Mouse (Mus musculus): ENCODE measurements around the gene Trip12. TPM values are rescaled to one million over a fixed set of nuclear protein-coding genes. Genes with fewer than 3 reads are reported as not detected.

Gene Trip12
- polyA plus RNA-seq, 1 experiment from 2014 or later, result 46.1 TPM

GRCm38 (mm10) chr1:84855756-84856155 lies 15.4 kb upstream of the Trip12 start:
- Histone ChIP-seq H3K4me1 (replicated peaks) (no peaks in the 10 kb centered on the region), H3K9me3 (no peaks in the 10 kb centered on the region), H3K27ac (replicated peaks) (no peak overlapping the region), H3K4me2 (no peak overlapping the region), H3K27me3 (no peaks in the 10 kb centered on the region), H3K4me3 (no peak overlapping the region), H3K9ac (no peak overlapping the region), H3K36me3 (no peaks in the 10 kb centered on the region)
- WGBS, result 59% methylated on average over 2 of the region's 2 CpGs
- no peak for ATAC-seq (ENCODE audit: low FRiP score, low read depth)

- H3K4me1 ChIP-seq (replicated peaks), result no peaks in the 10 kb centered on the region
- H3K36me3 ChIP-seq, result no peaks in the 10 kb centered on the region
- H3K27me3 ChIP-seq, result no peaks in the 10 kb centered on the region
- H3K4me2 ChIP-seq, result no peak overlapping the region
- no peaks in the 10 kb centered on the region for H3K9me3 ChIP-seq
- no peak overlapping the region for H3K9ac ChIP-seq
- WGBS, result 82% methylated on average over 2 of the region's 2 CpGs
- no peak overlapping the region for H3K4me3 ChIP-seq
- ATAC-seq (ENCODE audit: low FRiP score, low read depth), result no peak
- no peak overlapping the region for H3K27ac ChIP-seq (replicated peaks)
Measured at GRCm38 (mm10) chr1:84854966-84855365, 14.7 kb upstream of the Trip12 start.

- Histone ChIP-seq H3K36me3 (no peaks in the 10 kb centered on the region), H3K27me3 (no peaks in the 10 kb centered on the region), H3K9me3 (no peaks in the 10 kb centered on the region), H3K4me3 (no peak overlapping the region), H3K27ac (replicated peaks) (no peak overlapping the region), H3K4me2 (no peak overlapping the region), H3K4me1 (replicated peaks) (no peaks in the 10 kb centered on the region), H3K9ac (no peak overlapping the region)
- WGBS, result 80% methylated on average over 1 of the region's 1 CpGs
- ATAC-seq (ENCODE audit: low FRiP score, low read depth), result no peak
Measured at GRCm38 (mm10) chr1:84853721-84854120, 13.4 kb upstream of the Trip12 start.

- Histone ChIP-seq H3K9me3 (no peaks in the 10 kb centered on the region), H3K4me2 (no peak overlapping the region), H3K36me3 (no peaks in the 10 kb centered on the region), H3K4me1 (replicated peaks) (no peaks in the 10 kb centered on the region), H3K27me3 (no peaks in the 10 kb centered on the region), H3K27ac (replicated peaks) (no peak overlapping the region), H3K9ac (no peak overlapping the region), H3K4me3 (no peak overlapping the region)
- 47% methylated on average over 9 of the region's 9 CpGs for whole genome bisulfite sequencing
- no peak for ATAC-seq (ENCODE audit: low FRiP score, low read depth)
Measured at GRCm38 (mm10) chr1:84851512-84852235, 11.4 kb upstream of the Trip12 start.

- H3K4me1 ChIP-seq (replicated peaks), result no peaks in the 10 kb centered on the region
- 92% methylated on average over 7 of the region's 7 CpGs for WGBS
- H3K36me3 ChIP-seq, result no peaks in the 10 kb centered on the region
- H3K27ac ChIP-seq (replicated peaks), result no peak overlapping the region
- H3K4me2 ChIP-seq, result no peak overlapping the region
- no peaks in the 10 kb centered on the region for H3K9me3 ChIP-seq
- no peak overlapping the region for H3K4me3 ChIP-seq
- no peaks in the 10 kb centered on the region for H3K27me3 ChIP-seq
- ATAC-seq (ENCODE audit: low FRiP score, low read depth), result no peak
- H3K9ac ChIP-seq, result no peak overlapping the region
Measured at GRCm38 (mm10) chr1:84850471-84850870, 10.2 kb upstream of the Trip12 start.

- Histone ChIP-seq H3K4me3 (no peak overlapping the region), H3K9ac (no peak overlapping the region), H3K4me2 (no peak overlapping the region), H3K4me1 (replicated peaks) (no peaks in the 10 kb centered on the region), H3K27me3 (no peaks in the 10 kb centered on the region), H3K27ac (replicated peaks) (no peak overlapping the region), H3K9me3 (no peaks in the 10 kb centered on the region), H3K36me3 (no peaks in the 10 kb centered on the region)
- ATAC-seq (ENCODE audit: low FRiP score, low read depth), result no peak
- 95% methylated on average over 7 of the region's 7 CpGs for WGBS
Measured at GRCm38 (mm10) chr1:84849804-84850203, 9.5 kb upstream of the Trip12 start.

- Histone ChIP-seq H3K36me3 (no peaks in the 10 kb centered on the region), H3K4me3 (no peak overlapping the region), H3K27ac (replicated peaks) (no peak overlapping the region), H3K4me2 (no peak overlapping the region), H3K4me1 (replicated peaks) (no peaks in the 10 kb centered on the region), H3K9me3 (no peaks in the 10 kb centered on the region), H3K27me3 (no peaks in the 10 kb centered on the region), H3K9ac (no peak overlapping the region)
- 97% methylated on average over 6 of the region's 6 CpGs for WGBS
- no peak for ATAC-seq (ENCODE audit: low FRiP score, low read depth)
Measured at GRCm38 (mm10) chr1:84848801-84849455, 8.6 kb upstream of the Trip12 start.

GRCm38 (mm10) chr1:84848335-84848734 lies 8.0 kb upstream of the Trip12 start:
- no peaks in the 10 kb centered on the region for H3K4me1 ChIP-seq (replicated peaks)
- WGBS, result over 99% methylated on average over 3 of the region's 3 CpGs
- H3K9me3 ChIP-seq, result no peaks in the 10 kb centered on the region
- H3K4me3 ChIP-seq, result no peak overlapping the region
- H3K36me3 ChIP-seq, result no peaks in the 10 kb centered on the region
- no peak overlapping the region for H3K4me2 ChIP-seq
- no peak overlapping the region for H3K9ac ChIP-seq
- ATAC-seq (ENCODE audit: low FRiP score, low read depth), result no peak
- H3K27me3 ChIP-seq, result no peaks in the 10 kb centered on the region
- no peak overlapping the region for H3K27ac ChIP-seq (replicated peaks)

GRCm38 (mm10) chr1:84847698-84848097 lies 7.4 kb upstream of the Trip12 start:
- ATAC-seq (ENCODE audit: low FRiP score, low read depth), result no peak
- Histone ChIP-seq H3K9ac (no peak overlapping the region), H3K27me3 (no peaks in the 10 kb centered on the region), H3K27ac (replicated peaks) (no peak overlapping the region), H3K4me3 (no peak overlapping the region), H3K36me3 (no peaks in the 10 kb centered on the region), H3K4me1 (replicated peaks) (no peaks in the 10 kb centered on the region), H3K4me2 (no peak overlapping the region), H3K9me3 (no peaks in the 10 kb centered on the region)
- WGBS, result 93% methylated on average over 7 of the region's 7 CpGs

- H3K4me3 ChIP-seq, result no peak overlapping the region
- WGBS, result 93% methylated on average over 2 of the region's 2 CpGs
- ATAC-seq (ENCODE audit: low FRiP score, low read depth), result no peak
- H3K4me1 ChIP-seq (replicated peaks), result peaks cover 14% of the 10 kb centered on the region
- H3K36me3 ChIP-seq, result no peaks in the 10 kb centered on the region
- no peaks in the 10 kb centered on the region for H3K9me3 ChIP-seq
- H3K4me2 ChIP-seq, result no peak overlapping the region
- no peak overlapping the region for H3K9ac ChIP-seq
- no peak overlapping the region for H3K27ac ChIP-seq (replicated peaks)
- no peaks in the 10 kb centered on the region for H3K27me3 ChIP-seq
Measured at GRCm38 (mm10) chr1:84843366-84843765, 3.0 kb upstream of the Trip12 start.

- Histone ChIP-seq H3K4me1 (replicated peaks) (peaks cover 32% of the 10 kb centered on the region), H3K9me3 (no peaks in the 10 kb centered on the region), H3K4me2 (peak overlapping the region; percentile 87), H3K4me3 (peak overlapping the region; percentile 86), H3K9ac (peak overlapping the region; percentile 90; the same call in 1 of the 2 replicates), H3K27me3 (no peaks in the 10 kb centered on the region), H3K36me3 (no peaks in the 10 kb centered on the region), H3K27ac (replicated peaks) (no peak overlapping the region)
- no peak for ATAC-seq (ENCODE audit: low FRiP score, low read depth)
- 69% methylated on average over 3 of the region's 3 CpGs for WGBS
Measured at GRCm38 (mm10) chr1:84841061-84841460, 745 bp upstream of the Trip12 start.

- under 1% methylated on average over 49 of the region's 54 CpGs for WGBS
- peak within 1 kb of the TSS; percentile 86 for H3K4me3 ChIP-seq
Measured at GRCm38 (mm10) chr1:84839309-84840017, 853 bp downstream of the Trip12 start, which contains the start of gene Fbxo36. Gene Fbxo36, plus strand, starts transcription at chr1:84839841.

More at GRCm38 (mm10) chr1:84839309-84840017, 853 bp downstream of the Trip12 start, which contains the start of gene Fbxo36:
- ATAC-seq (ENCODE audit: low FRiP score, low read depth), result peak; percentile 88
- Histone ChIP-seq H3K4me1 (replicated peaks) (peaks cover 32% of the 10 kb centered on the region), H3K27me3 (no peaks in the 10 kb centered on the region), H3K9ac (peak within 1 kb of the TSS; percentile 90), H3K27ac (replicated peaks) (peak within 1 kb of the TSS; percentile 97), H3K9me3 (no peaks in the 10 kb centered on the region), H3K4me2 (peak within 1 kb of the TSS; percentile 87), H3K36me3 (no peaks in the 10 kb centered on the region)

Data from hindbrain, embryonic 15.5 days (tissue).